Comparison of ENCODE assay signal across 21 mouse cellular contexts in the genomic region with DNA sequence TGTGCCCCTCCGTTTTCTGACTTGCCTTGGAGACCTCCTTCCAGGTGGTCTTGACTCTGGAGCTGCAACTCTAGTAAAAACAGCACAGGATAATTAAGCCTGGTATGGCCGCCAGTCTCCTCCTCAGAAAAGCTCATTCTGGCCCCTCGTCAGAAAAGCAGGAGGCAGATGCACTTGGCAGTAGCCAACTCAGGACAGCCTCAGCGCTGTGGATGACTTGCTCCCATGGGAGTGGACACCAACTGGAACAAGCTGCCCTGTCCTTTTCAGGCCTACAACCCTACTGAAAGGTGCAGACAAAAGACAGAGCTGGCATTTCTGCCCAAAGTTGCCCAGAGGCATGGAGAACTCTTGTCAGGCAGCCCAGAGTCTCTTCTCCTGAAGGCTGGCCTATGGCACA. TPM values are rescaled to one million over a fixed set of nuclear protein-coding genes. Genes with fewer than 3 reads are reported as not detected.
"Had no signal": no experiment of that assay in that cellular context is flagged by ENCODE, and none has a peak within 500 bp of the region (broad histone marks: within the 10 kb centered on the region; RNA-seq: fewer than 3 reads in every experiment).

No protein-coding gene starts in this region.

- H3K9me3 ChIP-seq: lung, embryonic 15.5 days; megakaryocyte, embryonic 14.5 days; midbrain, embryonic 13.5 days; neural tube, embryonic 12.5 days; stomach, embryonic 15.5 days had no signal

- ATAC-seq: lung, postnatal 0 days; midbrain, embryonic 13.5 days; midbrain, embryonic 16.5 days had no signal

- H3K36me3 ChIP-seq: lung, embryonic 15.5 days; midbrain, embryonic 13.5 days; neural tube, embryonic 12.5 days; stomach, embryonic 15.5 days had no signal

- H3K4me1 ChIP-seq: midbrain, embryonic 13.5 days; neural tube, embryonic 12.5 days; stomach, embryonic 15.5 days had no signal

- H3K27me3 ChIP-seq: lung, embryonic 15.5 days; neural tube, embryonic 12.5 days; stomach, embryonic 15.5 days had no signal

- DNase-seq: lung, adult 2 months; lung, postnatal 14 days; lung, postnatal 36 days; right cerebral cortex, postnatal 14 days; thymus, adult 2 months; thymus, postnatal 25 days; thymus, postnatal 4 days had no signal

- H3K4me3 ChIP-seq: lung, embryonic 15.5 days; megakaryocyte, embryonic 14.5 days; midbrain, embryonic 13.5 days; neural tube, embryonic 12.5 days; stomach, embryonic 15.5 days had no signal

- H3K9ac ChIP-seq: lung, embryonic 15.5 days; midbrain, embryonic 13.5 days; neural tube, embryonic 12.5 days; stomach, embryonic 15.5 days had no signal

- H3K27ac ChIP-seq: lung, embryonic 15.5 days; macrophage; midbrain, embryonic 13.5 days; neural tube, embryonic 12.5 days; stomach, embryonic 15.5 days; stomach, postnatal 0 days had no signal

- H3K4me2 ChIP-seq: lung, embryonic 15.5 days; midbrain, embryonic 11.5 days; midbrain, embryonic 13.5 days; neural tube, embryonic 12.5 days; stomach, embryonic 15.5 days had no signal

RNA-seq across cellular contexts. Expression of gene Ccdc187, which starts 39.5 kb away (rescaled TPM):
- total RNA-seq: megakaryocyte progenitor cell, adult 5-6 weeks; monocyte, adult 5-6 weeks had no signal
- polyA plus RNA-seq: macrophage; spleen, adult 2 months had no signal

RNA-seq across cellular contexts. Expression of gene Lhx3, which starts 46.7 kb away (rescaled TPM):
- total RNA-seq: megakaryocyte progenitor cell, adult 5-6 weeks; monocyte, adult 5-6 weeks; neutrophil, adult 5-6 weeks had no signal
- polyA plus RNA-seq: lung, adult 2 months; lung, embryonic 15.5 days; lung, postnatal 0 days; macrophage; midbrain, embryonic 16.5 days; spleen, adult 2 months; stomach, embryonic 15.5 days; stomach, postnatal 0 days had no signal
